Mouse (Mus musculus) hindbrain, embryonic 13.5 days (tissue): Measurements from ENCODE around the gene Fpr1. TPM values are rescaled to one million over a fixed set of nuclear protein-coding genes. Genes with fewer than 3 reads are reported as not detected.
"Not testable (repeated sequence)": the region's sequence is repeated elsewhere in the genome, so short reads cannot be mapped to it uniquely, and the experiment has no call there.

Experiments used
- ATAC-seq: fragments of 200-750 bp; cut with Nextera tagmentation; 2 replicates; pipeline ENCODE4 v1.8.0; 2017; ENCODE audit warnings: moderate TSS enrichment; ENCODE audit not compliant: low FRiP score
- H3K27ac ChIP-seq: fragments of 300-500 bp; sonication (generic); 2 replicates; pipeline ENCODE4 v1.5.1; 2015; ENCODE audit warnings: inconsistent platforms, mild to moderate bottlenecking, moderate library complexity
- H3K27me3 ChIP-seq: fragments of 300-500 bp; sonication (generic); 2 replicates; pipeline ENCODE4 v1.6.1; 2015; ENCODE audit warnings: mild to moderate bottlenecking, inconsistent platforms
- H3K36me3 ChIP-seq: fragments of 300-500 bp; sonication (generic); 2 replicates; pipeline ENCODE4 v1.6.1; 2015; ENCODE audit warnings: mild to moderate bottlenecking, inconsistent platforms
- H3K4me1 ChIP-seq: fragments of 300-500 bp; sonication (generic); replicated peaks from 2 replicates; pipeline ENCODE4 v1.6.1; 2015; ENCODE audit warnings: inconsistent platforms
- H3K4me2 ChIP-seq: fragments of 300-500 bp; sonication (generic); 2 replicates; pipeline ENCODE4 v1.6.1; 2015; ENCODE audit warnings: inconsistent platforms, mild to moderate bottlenecking, moderate library complexity
- H3K4me3 ChIP-seq: fragments of 300-500 bp; sonication (generic); 2 replicates; pipeline ENCODE4 v1.5.1; 2015; ENCODE audit warnings: mild to moderate bottlenecking, inconsistent platforms
- H3K9ac ChIP-seq: fragments of 300-500 bp; sonication (generic); 2 replicates; pipeline ENCODE4 v1.6.1; 2015; ENCODE audit warnings: mild to moderate bottlenecking, inconsistent platforms
- H3K9me3 ChIP-seq: fragments of 300-500 bp; sonication (generic); 2 replicates; pipeline ENCODE4 v1.6.1; 2016; ENCODE audit warnings: inconsistent platforms
- WGBS: fragments of 180-500 bp; shearing (Covaris S2); methylation state at CpG from one replicate; pipeline ENCODE4 v1.1.7; 2015; 5-methylcytosine and 5-hydroxymethylcytosine counted together
- polyA plus RNA-seq: library from polyadenylated mRNA; unstranded; fragments of >200 nt; fragmentation: Nextera tagmentation; extraction: Ambion mirVana; gene quantifications from 2 replicates; pipeline ENCODE4 v1.2.1, GENCODE M21; 2015

The Fpr1 gene
- polyA plus RNA-seq, 1 experiment from 2014 or later = not detected

- Histone ChIP-seq H3K9ac (no peak overlapping the region), H3K4me2 (no peak overlapping the region), H3K4me1 (peaks cover 7% of the 10 kb centered on the region), H3K27me3 (0 out of 2 replicates have a peak, but pooled peaks cover 10% of the 10 kb centered on the region), H3K9me3 (no peaks in the 10 kb centered on the region), H3K4me3 (no peak overlapping the region), H3K36me3 (peaks cover 12% of the 10 kb centered on the region), H3K27ac (no peak overlapping the region)
- 75% methylated on average over 10 of the region's 10 CpGs for WGBS
- ATAC-seq = no peak
Observed at GRCm38 (mm10) chr17:17845187-17846027, 38.3 kb downstream of the Fpr1 start.

- peaks cover 19% of the 10 kb centered on the region for H3K36me3 ChIP-seq
- H3K9me3 ChIP-seq, H3K27me3 ChIP-seq, H3K9ac ChIP-seq, H3K4me3 ChIP-seq, H3K4me2 ChIP-seq, H3K4me1 ChIP-seq, ATAC-seq, H3K27ac ChIP-seq: not testable (repeated sequence)
- WGBS = 90% methylated on average over 3 of the region's 3 CpGs
Observed at GRCm38 (mm10) chr17:17844606-17845005, 39.1 kb downstream of the Fpr1 start.

DNA sequence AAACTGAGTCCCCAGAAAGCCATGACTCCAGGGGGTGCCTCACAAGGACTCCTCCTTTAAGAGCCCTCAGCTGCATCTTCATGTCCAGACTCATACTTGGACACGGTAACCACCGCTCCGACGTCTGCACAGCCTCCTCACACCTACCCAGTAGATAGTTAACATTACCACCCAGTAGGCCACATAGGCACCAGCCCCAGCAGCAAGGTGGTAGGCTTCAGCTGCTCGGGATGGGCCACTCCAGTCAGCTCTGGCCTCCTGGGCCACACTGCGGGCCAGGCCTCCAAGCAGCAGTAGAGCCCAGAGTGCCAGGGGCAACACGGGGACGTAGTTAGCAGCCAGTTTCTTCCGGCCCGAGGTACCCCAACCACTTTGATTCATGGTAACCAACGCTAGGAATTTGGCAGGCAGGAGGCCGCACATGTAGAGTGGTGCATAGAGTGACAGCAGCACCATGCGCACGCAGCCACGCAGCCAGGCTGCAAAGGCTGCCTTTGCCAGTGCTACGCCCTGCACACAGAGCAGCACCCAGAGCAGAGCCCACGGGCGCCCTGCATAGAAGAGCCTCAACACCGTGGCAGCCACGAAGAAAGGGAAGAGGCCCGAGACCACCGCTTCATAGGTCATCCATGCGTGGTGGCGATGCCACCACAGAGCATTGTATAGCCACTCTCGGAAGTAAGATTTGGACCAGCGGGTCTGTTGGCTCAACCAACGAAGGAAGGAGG is 40.0 kb downstream of the Fpr1 start:
- no peak overlapping the region for H3K4me3 ChIP-seq
- no peak overlapping the region for H3K4me2 ChIP-seq
- 77% methylated on average over 27 of the region's 27 CpGs for WGBS
- peak; percentile 30 for ATAC-seq
- H3K27ac ChIP-seq = no peak overlapping the region
- no peaks in the 10 kb centered on the region for H3K9me3 ChIP-seq
- peaks cover 7% of the 10 kb centered on the region for H3K4me1 ChIP-seq
- H3K36me3 ChIP-seq = peaks cover 22% of the 10 kb centered on the region
- H3K27me3 ChIP-seq = no peaks in the 10 kb centered on the region
- no peak overlapping the region for H3K9ac ChIP-seq

DNA sequence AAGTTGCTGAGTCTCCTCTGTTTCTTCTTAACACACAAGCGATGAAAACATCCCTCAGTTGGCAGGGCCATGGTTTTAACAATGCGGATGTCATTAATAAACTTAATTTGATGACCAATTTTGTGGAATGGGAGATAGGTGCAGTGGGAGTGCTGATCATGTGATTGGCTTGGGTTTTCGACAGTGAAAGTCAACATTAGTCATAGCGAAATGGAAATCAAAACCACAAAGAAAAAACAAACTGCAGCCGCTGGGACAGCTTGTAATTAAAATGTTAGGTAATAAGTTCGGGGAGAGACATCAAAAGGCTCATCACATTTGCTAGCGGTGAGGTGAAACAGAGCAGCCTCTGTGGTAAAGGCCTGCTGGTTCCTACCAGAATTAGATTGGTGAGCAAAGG is 42.9 kb downstream of the Fpr1 start:
- 91% methylated on average over 7 of the region's 7 CpGs for WGBS
- Histone ChIP-seq H3K4me2 (no peak overlapping the region), H3K27ac (no peak overlapping the region), H3K4me1 (peaks cover 33% of the 10 kb centered on the region), H3K27me3 (no peaks in the 10 kb centered on the region), H3K4me3 (no peak overlapping the region), H3K9ac (no peak overlapping the region), H3K9me3 (no peaks in the 10 kb centered on the region), H3K36me3 (peaks cover 32% of the 10 kb centered on the region)
- no peak for ATAC-seq

GRCm38 (mm10) chr17:17839276-17839675 is 44.5 kb downstream of the Fpr1 start:
- peaks cover 33% of the 10 kb centered on the region for H3K36me3 ChIP-seq
- peaks cover 48% of the 10 kb centered on the region for H3K4me1 ChIP-seq

DNA sequence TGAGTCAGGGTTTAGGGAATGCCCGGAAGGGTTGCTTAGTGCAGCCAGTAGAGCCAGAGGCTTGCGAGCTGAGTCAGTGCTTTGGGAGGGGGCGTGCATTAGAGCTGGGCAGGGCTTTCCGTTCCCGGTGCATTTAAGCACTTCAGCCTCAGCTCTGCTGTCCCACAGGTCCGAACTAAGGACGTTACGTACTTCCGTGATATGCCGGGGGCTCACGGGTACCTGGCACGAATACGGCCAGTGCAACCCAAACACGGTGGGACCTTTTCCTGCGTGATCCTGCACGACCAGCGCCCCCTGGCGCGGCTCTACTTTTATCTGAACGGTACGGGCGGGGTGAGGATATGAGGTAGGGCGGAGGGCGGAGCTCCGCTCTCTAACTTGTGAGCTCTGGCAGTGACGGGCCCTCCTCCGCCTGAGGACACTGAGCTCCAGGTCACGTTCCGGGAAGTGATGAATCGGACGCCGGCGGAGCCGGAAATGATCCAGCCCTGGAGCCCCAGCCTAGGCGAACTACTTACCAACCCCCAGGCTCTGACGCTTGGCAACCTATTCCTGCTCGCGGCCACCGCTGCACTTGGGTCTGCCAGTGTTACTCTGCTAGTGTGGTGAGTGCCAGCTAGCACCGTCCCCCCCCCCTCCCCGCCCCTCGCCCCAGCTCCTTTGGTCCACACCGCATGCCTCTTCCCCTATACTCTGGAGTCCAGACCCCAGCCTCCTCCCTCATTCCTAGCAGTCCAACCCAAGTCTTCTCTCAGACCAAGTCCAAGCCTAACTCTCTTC is 45.6 kb downstream of the Fpr1 start:
- ATAC-seq = peak; percentile 96
- WGBS = under 1% methylated on average over 43 of the region's 43 CpGs
- peaks cover 42% of the 10 kb centered on the region for H3K36me3 ChIP-seq
- H3K27ac ChIP-seq = peak overlapping the region; percentile 87
- H3K27me3 ChIP-seq = no peaks in the 10 kb centered on the region
- peak overlapping the region; percentile 69 for H3K4me2 ChIP-seq
- peak overlapping the region; percentile 74 for H3K9ac ChIP-seq
- H3K4me3 ChIP-seq = peak overlapping the region; percentile 45
- H3K4me1 ChIP-seq = peaks cover 60% of the 10 kb centered on the region
- no peaks in the 10 kb centered on the region for H3K9me3 ChIP-seq

More at GRCm38 (mm10) chr17:17839276-17839675, 44.5 kb downstream of the Fpr1 start:
- H3K27ac ChIP-seq = no peak overlapping the region
- WGBS = 99% methylated on average over 2 of the region's 2 CpGs
- no peak for ATAC-seq
- H3K27me3 ChIP-seq = no peaks in the 10 kb centered on the region
- no peak overlapping the region for H3K9ac ChIP-seq
- no peak overlapping the region; the same call in 1 of the 2 replicates for H3K4me2 ChIP-seq
- no peaks in the 10 kb centered on the region for H3K9me3 ChIP-seq
- no peak overlapping the region for H3K4me3 ChIP-seq

- ATAC-seq = no peak; the same call in 1 of the 2 replicates
- Histone ChIP-seq H3K9ac (peak overlapping the region; percentile 74), H3K27me3 (no peaks in the 10 kb centered on the region), H3K4me1 (peaks cover 65% of the 10 kb centered on the region), H3K9me3 (no peaks in the 10 kb centered on the region), H3K36me3 (peaks cover 43% of the 10 kb centered on the region), H3K4me3 (peak overlapping the region; percentile 45), H3K27ac (peak overlapping the region; percentile 87), H3K4me2 (peak overlapping the region; percentile 69)
- 10% methylated on average over 13 of the region's 13 CpGs for WGBS
Observed at GRCm38 (mm10) chr17:17837426-17837825, 46.3 kb downstream of the Fpr1 start.

GRCm38 (mm10) chr17:17836101-17836500 is 47.6 kb downstream of the Fpr1 start:
- Histone ChIP-seq H3K36me3 (peaks cover 51% of the 10 kb centered on the region), H3K4me3 (no peak overlapping the region), H3K27me3 (no peaks in the 10 kb centered on the region), H3K4me1 (peaks cover 78% of the 10 kb centered on the region), H3K9ac (no peak overlapping the region), H3K27ac (peak overlapping the region; percentile 30; the same call in 1 of the 2 replicates), H3K9me3 (no peaks in the 10 kb centered on the region), H3K4me2 (0 out of 2 replicates have a peak overlapping the region, but pooled peaks have one; percentile 1)
- 83% methylated on average over 5 of the region's 5 CpGs for WGBS
- ATAC-seq = no peak

DNA sequence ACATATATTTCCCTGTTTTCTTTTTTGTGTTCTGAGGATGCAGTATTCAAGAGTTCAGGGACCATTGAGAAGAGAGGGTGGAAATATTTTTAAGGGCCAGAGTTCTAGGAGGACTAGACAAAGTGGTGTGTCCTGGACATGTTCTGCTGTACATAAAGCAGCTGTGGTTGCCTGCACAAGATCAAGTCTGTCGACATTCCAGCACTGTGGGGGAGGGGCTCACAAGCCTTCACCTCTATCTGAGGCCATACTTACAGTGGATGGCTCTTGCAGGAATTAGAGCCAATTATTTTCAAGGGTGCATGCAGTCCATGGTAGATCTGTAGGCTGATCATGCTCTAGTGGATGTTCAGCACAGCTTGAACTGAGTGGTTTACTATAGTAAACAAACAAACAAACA is 48.8 kb downstream of the Fpr1 start:
- 14% methylated on average over 1 of the region's 1 CpGs for WGBS
- ATAC-seq = no peak
- H3K36me3 ChIP-seq = peaks cover 48% of the 10 kb centered on the region

DNA sequence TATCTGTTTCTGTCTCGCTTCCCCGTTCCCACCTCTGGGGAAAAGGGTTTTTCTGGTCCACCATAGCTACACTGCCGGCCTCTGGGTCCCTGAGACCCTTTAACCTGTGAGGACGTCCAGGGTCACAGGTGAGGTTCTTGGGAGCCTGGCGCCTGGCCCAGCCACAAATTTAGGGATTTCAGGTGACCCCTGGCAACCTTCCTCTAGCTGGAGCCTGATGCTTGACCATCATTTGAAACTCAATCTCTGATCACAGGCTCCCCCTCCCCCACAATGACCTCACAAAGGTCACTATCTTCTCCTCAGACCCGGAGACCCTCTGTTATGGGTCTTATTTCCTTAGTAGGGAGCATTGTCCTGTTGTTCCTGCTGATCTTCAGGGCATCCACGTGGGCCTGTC is 53.0 kb downstream of the Fpr1 start:
- peak overlapping the region; percentile 98 for H3K9ac ChIP-seq
- no peaks in the 10 kb centered on the region for H3K9me3 ChIP-seq
- H3K27ac ChIP-seq = 0 out of 2 replicates have a peak overlapping the region, but pooled peaks have one; percentile 30
- ATAC-seq = no peak
- no peaks in the 10 kb centered on the region for H3K27me3 ChIP-seq
- WGBS = 76% methylated on average over 7 of the region's 7 CpGs
- peaks cover 66% of the 10 kb centered on the region for H3K4me1 ChIP-seq
- H3K36me3 ChIP-seq = peaks cover 32% of the 10 kb centered on the region
- H3K4me3 ChIP-seq = peak overlapping the region; percentile 88
- peak overlapping the region; percentile 96 for H3K4me2 ChIP-seq

More for the DNA sequence above, 48.8 kb downstream of the Fpr1 start:
- Histone ChIP-seq H3K9ac (no peak overlapping the region), H3K9me3 (no peaks in the 10 kb centered on the region), H3K27me3 (no peaks in the 10 kb centered on the region), H3K4me2 (no peak overlapping the region), H3K27ac (no peak overlapping the region), H3K4me1 (peaks cover 91% of the 10 kb centered on the region), H3K4me3 (no peak overlapping the region)

GRCm38 (mm10) chr17:17829816-17830535 is 53.8 kb downstream of the Fpr1 start:
- peak overlapping the region; percentile 100 for H3K27ac ChIP-seq
- no peaks in the 10 kb centered on the region for H3K27me3 ChIP-seq
- ATAC-seq = no peak
- WGBS = 44% methylated on average over 23 of the region's 23 CpGs
- H3K9ac ChIP-seq = peak overlapping the region; percentile 98
- H3K9me3 ChIP-seq = no peaks in the 10 kb centered on the region
- H3K4me3 ChIP-seq = peak overlapping the region; percentile 88
- peaks cover 61% of the 10 kb centered on the region for H3K4me1 ChIP-seq
- H3K4me2 ChIP-seq = peak overlapping the region; percentile 96
- H3K36me3 ChIP-seq = peaks cover 32% of the 10 kb centered on the region
